Mouse (Mus musculus): ENCODE results near the gene Dnmt3a.

Dnmt3a gene

GRCm38 (mm10) chr12:3855762-3856501 is 50.1 kb downstream of the Dnmt3a start:
- peak; percentile 81 to 93 for DNase-seq

DNA sequence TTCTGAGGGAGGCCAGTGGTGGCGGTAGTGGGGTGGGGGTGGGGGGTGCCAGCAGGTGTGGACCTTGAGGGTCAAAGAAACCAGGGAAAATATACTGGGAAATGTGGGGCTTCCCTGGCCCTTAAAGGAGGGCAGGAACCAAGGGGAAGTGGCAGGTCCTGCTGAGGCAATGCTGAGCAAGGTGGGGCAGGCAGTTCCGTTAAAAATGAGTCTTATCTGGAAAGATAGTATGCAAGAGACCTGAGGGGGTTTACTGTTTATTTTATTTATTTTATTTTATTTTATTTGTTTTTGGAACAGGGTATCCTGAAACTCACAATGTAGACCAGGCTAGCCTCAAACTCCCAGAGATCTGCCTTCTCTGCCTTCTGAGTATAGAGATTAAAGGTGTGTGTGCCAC is 50.9 kb downstream of the Dnmt3a start:
- no peak for DNase-seq

- DNase-seq, result no peak
These were observed 51.4 kb downstream of the Dnmt3a start for GRCm38 (mm10) chr12:3857231-3857630.

DNA sequence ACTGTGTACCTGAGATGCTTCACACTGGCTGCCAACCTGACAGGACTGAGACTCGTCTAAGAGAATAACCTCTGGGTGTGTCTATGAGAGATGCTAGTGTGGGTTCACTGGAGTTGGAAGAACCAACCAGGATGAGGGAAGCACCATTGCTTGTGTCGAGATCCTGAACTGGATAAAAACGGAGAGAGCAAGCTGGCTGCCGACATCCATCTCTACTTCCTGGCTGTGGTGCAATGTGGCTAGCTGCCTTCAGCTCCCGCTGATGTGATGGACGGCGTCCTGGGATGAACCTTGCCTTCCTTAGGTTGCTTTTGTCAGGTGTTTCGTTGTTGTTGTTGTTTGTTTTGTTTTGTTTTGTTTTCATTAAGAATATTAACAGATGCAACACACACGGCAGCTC is 52.0 kb downstream of the Dnmt3a start:
- DNase-seq, result no peak

- no peak for DNase-seq
These were observed 52.9 kb downstream of the Dnmt3a start for GRCm38 (mm10) chr12:3858754-3859153.

- peak; percentile 51 to 80 for DNase-seq
These were observed 53.7 kb downstream of the Dnmt3a start for GRCm38 (mm10) chr12:3859545-3859944.

DNA sequence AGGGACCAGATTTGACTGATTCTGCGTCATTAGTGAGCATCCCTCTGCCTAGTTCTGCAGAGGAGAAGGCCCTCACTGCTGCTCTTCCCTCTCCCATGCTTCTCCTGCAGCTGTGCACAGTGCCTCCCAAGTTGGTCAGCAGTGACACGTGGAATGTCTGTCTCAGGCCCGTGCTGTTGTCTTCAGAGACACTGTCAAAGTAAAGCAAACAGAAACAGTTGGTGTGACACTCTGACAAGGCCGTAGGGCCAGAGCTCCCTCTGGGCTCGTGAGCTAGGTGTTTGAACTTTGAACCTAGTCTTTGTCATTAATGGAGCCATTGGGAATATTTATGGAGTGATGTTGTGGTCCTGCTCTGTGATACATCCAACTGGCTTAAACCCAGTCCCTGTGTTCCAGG is 54.2 kb downstream of the Dnmt3a start:
- DNase-seq, result no peak

GRCm38 (mm10) chr12:3861665-3862228 is 55.9 kb downstream of the Dnmt3a start:
- DNase-seq, result peak; percentile 47 to 61

GRCm38 (mm10) chr12:3862253-3862652 is 56.4 kb downstream of the Dnmt3a start:
- no peak for DNase-seq

GRCm38 (mm10) chr12:3864208-3864607 is 58.4 kb downstream of the Dnmt3a start:
- peak in 1 of 2 experiments; percentile 57 for DNase-seq

- DNase-seq, result peak in 1 of 2 experiments; percentile 44
These were observed 59.8 kb downstream of the Dnmt3a start for GRCm38 (mm10) chr12:3865594-3865993.

- DNase-seq, result peak; percentile 79 to 87
These were observed 61.0 kb downstream of the Dnmt3a start for GRCm38 (mm10) chr12:3866654-3867370.

DNA sequence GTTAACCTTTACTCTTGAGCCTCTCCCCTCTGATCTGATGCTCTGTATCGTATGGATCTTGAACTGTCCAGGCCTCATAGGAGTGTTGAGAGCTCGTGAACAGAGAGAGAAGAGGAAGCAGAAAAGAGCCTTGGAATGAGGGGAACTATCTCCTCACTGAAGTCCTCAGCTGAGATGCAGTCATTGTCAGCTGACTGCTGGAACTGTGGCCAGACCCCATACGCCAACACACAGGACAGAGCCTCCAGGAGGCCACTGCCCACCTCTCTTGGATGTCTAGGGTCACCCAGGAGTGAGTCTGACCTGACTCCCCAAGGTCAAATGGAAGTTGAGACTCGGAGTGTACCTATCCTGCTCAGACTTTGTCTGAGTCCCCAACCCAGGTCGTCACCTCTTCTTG is 62.3 kb downstream of the Dnmt3a start:
- DNase-seq, result no peak

GRCm38 (mm10) chr12:3868676-3869458 is 63.1 kb downstream of the Dnmt3a start:
- DNase-seq, result peak; percentile 82 to 86

GRCm38 (mm10) chr12:3870024-3870423 is 64.2 kb downstream of the Dnmt3a start:
- DNase-seq, result no peak

- DNase-seq, result no peak
These were observed 65.2 kb downstream of the Dnmt3a start for GRCm38 (mm10) chr12:3870859-3871462.

- DNase-seq, result peak; percentile 90 to 92
These were observed 65.8 kb downstream of the Dnmt3a start for GRCm38 (mm10) chr12:3871637-3872036.

DNA sequence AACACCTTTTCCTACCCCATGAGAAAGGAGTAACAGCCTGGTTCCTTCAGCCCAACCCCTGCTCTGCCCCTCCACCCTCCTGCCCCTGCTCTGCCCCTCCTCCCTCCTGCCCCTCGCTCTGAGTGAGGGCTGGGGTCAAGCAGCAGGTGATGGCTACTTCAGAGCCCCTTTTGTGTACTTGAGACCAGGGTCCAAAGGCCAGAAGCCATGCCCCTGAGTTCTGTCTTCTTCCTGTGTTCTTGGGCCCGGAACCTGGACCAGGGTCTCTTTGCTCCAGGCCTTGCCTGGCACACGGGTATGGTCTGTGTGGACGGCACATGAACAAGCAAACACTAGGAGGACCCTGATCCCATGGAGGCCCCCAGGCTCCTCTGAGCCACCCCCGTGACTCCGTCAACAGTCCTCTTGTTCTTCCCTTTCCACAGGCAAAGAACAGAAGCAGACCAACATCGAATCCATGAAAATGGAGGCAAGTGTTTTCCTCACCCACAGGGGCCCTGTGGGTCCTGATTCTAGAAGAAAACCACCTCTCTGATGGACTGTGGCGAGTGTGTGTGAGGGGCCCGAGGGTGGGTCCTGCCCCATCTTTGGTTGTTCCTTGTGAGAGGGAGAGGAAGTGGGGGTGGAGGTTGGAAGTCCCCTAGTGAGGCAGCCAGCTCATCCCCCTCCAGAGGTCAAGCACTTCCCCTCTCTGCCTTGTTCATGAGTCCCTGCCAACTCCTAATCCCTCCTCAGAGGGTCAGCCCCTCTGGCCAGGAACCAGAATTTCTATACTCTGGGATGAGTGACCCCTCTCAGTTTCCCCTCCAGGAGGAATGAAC is 66.8 kb downstream of the Dnmt3a start:
- DNase-seq, result peak; percentile 57 to 85

DNA sequence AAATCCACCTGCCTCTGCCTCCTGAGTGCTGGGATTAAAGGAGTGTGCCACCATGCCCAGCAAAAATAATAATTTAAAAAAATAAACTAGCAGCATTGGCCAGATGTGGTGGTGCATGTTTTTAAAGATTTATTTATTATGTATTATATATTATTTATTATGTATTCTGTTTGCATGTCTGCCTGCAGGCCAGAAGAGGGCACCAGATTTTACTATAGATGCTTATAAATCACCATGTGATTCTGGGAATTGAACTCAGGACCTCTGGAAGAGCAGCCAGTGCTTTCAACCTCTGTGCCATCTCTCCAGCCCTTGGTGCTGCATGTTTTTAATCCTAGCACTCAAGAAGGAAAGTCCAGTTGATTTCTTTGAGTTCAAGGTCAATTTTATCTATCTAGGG is 69.7 kb downstream of the Dnmt3a start:
- no peak for DNase-seq

GRCm38 (mm10) chr12:3877376-3877775 is 71.6 kb downstream of the Dnmt3a start:
- DNase-seq, result no peak

- DNase-seq, result no peak
These were observed 75.7 kb downstream of the Dnmt3a start for GRCm38 (mm10) chr12:3881474-3881873.

Measured in kidney, postnatal 25 days (tissue).